Mouse (Mus musculus) lung, postnatal 0 days (tissue): ENCODE measurements at regions not wholly inside any gene's neighbourhood (a gene's known extent, or its start where the extent isn't known, plus 50 kb on each side); places are given as distances from the start of the nearest gene placed in this dataset.

ENCODE experiments used
- ATAC-seq: fragments of 200-750 bp; cut with Nextera tagmentation; 2 replicates; pipeline ENCODE4 v1.8.0; 2017; ENCODE audit warnings: moderate library complexity
- DNase-seq: peaks from one replicate; pipeline ENCODE4 v3.0.0-alpha.2; 2016; ENCODE audit warnings: low spot score
- H3K27ac ChIP-seq: fragments of 300-500 bp; sonication (generic); 2 replicates; pipeline ENCODE4 v1.5.1; 2014; ENCODE audit warnings: antibody characterized with exemption, mild to moderate bottlenecking, low read length, mixed read lengths
- H3K27me3 ChIP-seq: fragments of 300-500 bp; sonication (generic); replicated peaks from 2 replicates; pipeline ENCODE4 v1.6.1; 2014; ENCODE audit warnings: low read length, mixed read lengths; ENCODE audit not compliant: insufficient read depth
- H3K36me3 ChIP-seq: fragments of 300-500 bp; sonication (generic); 2 replicates; pipeline ENCODE4 v1.6.1; 2014; ENCODE audit warnings: low read length, mixed read lengths; ENCODE audit not compliant: insufficient read depth
- H3K4me1 ChIP-seq: fragments of 300-500 bp; sonication (generic); 2 replicates; pipeline ENCODE4 v1.6.1; 2014; ENCODE audit warnings: antibody characterized with exemption, low read depth, low read length, mixed read lengths; ENCODE audit not compliant: insufficient read depth
- H3K4me2 ChIP-seq: fragments of 300-500 bp; sonication (generic); replicated peaks from 2 replicates; pipeline ENCODE4 v1.6.1; 2014; ENCODE audit warnings: low read depth, mild to moderate bottlenecking, low read length, moderate library complexity, mixed read lengths
- H3K4me3 ChIP-seq: fragments of 300-500 bp; sonication (generic); 2 replicates; pipeline ENCODE4 v1.5.1; 2014; ENCODE audit warnings: low read depth, low read length
- H3K9ac ChIP-seq: fragments of 300-500 bp; sonication (generic); replicated peaks from 2 replicates; pipeline ENCODE4 v1.6.1; 2014; ENCODE audit warnings: low read depth, mild to moderate bottlenecking
- H3K9me3 ChIP-seq: fragments of 300-500 bp; sonication (generic); 2 replicates; pipeline ENCODE4 v1.6.1; 2016; ENCODE audit warnings: low read length, mixed read lengths
- CTCF ChIP-seq: IDR thresholded peaks from 2 replicates; pipeline ENCODE4 v1.5.1; 2016; ENCODE audit warnings: antibody characterized with exemption, mild to moderate bottlenecking
- EP300 ChIP-seq: IDR thresholded peaks from 2 replicates; pipeline ENCODE4 v1.6.1; 2016; ENCODE audit warnings: antibody characterized with exemption, mild to moderate bottlenecking, control low read depth
- WGBS: fragments of 180-500 bp; shearing (Covaris S2); extraction: QIAGEN DNeasy Blood & Tissue Kit; methylation state at CpG from one replicate; pipeline ENCODE4 v1.1.7; 2014; 5-methylcytosine and 5-hydroxymethylcytosine counted together

DNA sequence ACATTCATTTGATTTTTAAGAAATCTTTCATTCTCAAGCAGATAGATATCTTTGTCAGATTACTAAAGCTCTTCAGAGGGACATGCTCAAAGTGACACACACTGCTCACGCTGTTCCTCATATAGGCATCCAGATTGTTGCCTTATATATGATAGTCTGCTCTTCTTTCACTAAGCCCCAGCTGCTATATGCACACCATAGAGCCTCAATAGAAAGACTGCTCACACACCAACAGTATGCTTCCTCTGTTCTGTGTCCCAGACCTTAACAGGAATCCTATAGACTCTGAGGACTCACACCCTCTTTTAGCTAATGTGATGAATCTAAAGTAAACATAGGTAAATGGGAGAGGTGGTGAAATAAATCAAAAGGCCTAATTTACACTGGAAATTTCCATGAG lies 561.8 kb downstream of the Smarca1 start:
- Histone ChIP-seq H3K27me3 (no peaks in the 10 kb centered on the region), H3K9ac (no peak overlapping the region), H3K27ac (no peak overlapping the region), H3K4me3 (no peak overlapping the region), H3K36me3 (no peaks in the 10 kb centered on the region), H3K4me1 (no peaks in the 10 kb centered on the region), H3K9me3 (no peaks in the 10 kb centered on the region), H3K4me2 (no peak overlapping the region)
- no peak for ATAC-seq
- TF ChIP-seq CTCF (no peak), EP300 (no peak)
- DNase-seq, result no peak
- WGBS, result 65% methylated on average over 1 of the region's 1 CpGs

DNA sequence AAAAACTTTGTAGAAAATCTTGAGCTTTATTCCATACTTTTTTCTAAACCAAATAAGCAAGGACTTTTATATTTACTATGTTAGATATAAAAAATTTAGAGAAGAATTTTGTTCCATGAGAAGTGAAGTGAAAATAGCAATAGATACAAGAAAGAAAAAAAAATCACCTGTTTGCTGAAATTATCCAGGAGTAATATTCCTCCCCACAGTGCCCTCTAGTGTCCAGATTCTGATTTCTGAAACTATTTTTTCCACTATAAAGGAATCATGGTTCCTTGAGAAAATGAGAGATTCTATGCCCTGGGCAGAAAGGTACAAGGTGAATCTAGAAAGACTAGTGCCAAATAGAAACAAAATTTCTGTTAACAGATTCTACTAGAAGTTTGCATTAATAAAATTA lies 564.0 kb downstream of the Smarca1 start:
- no peaks in the 10 kb centered on the region for H3K4me1 ChIP-seq
- TF ChIP-seq EP300, result no peak
- TF ChIP-seq CTCF, result peak; percentile 40
- H3K36me3 ChIP-seq, result no peaks in the 10 kb centered on the region
- ATAC-seq (no peak), DNase-seq (peak; percentile 20)
- no peak overlapping the region for H3K27ac ChIP-seq
- H3K4me3 ChIP-seq, result no peak overlapping the region
- no peak overlapping the region for H3K9ac ChIP-seq
- no peaks in the 10 kb centered on the region for H3K27me3 ChIP-seq
- no peaks in the 10 kb centered on the region for H3K9me3 ChIP-seq
- no peak overlapping the region for H3K4me2 ChIP-seq

- Histone ChIP-seq H3K4me1 (no peaks in the 10 kb centered on the region), H3K27me3 (no peaks in the 10 kb centered on the region), H3K4me3 (no peak overlapping the region), H3K9me3 (no peaks in the 10 kb centered on the region), H3K27ac (no peak overlapping the region), H3K36me3 (no peaks in the 10 kb centered on the region), H3K9ac (no peak overlapping the region), H3K4me2 (no peak overlapping the region)
- WGBS, result 46% methylated on average over 3 of the region's 3 CpGs
- ATAC-seq (no peak), DNase-seq (no peak)
- TF ChIP-seq EP300 (no peak), CTCF (no peak)
These were observed 577.0 kb downstream of the Smarca1 start for GRCm38 (mm10) chrX:47315810-47316209.

DNA sequence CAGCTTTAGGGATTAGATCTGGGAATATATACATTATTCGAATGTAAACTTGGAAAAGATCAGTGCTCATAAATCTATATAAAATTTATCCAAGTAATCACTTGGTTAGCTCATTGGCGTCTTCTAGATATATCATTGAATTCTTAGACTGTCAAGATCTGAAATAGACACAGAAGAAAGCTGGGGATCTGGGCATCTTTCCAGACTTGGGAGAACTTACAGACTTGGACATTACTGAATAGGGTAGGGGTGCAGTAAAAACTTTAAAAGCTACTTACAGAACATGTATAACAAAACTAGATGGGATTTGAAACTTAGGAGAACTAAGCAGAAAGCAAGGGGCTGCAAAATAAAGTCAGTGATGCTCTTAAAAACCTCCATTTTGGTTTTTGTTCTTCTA lies 585.6 kb downstream of the Smarca1 start:
- 54% methylated on average over 2 of the region's 2 CpGs for WGBS
- Histone ChIP-seq H3K27ac (no peak overlapping the region), H3K9me3 (no peaks in the 10 kb centered on the region), H3K36me3 (no peaks in the 10 kb centered on the region), H3K9ac (no peak overlapping the region), H3K4me2 (no peak overlapping the region), H3K4me3 (no peak overlapping the region), H3K4me1 (no peaks in the 10 kb centered on the region), H3K27me3 (no peaks in the 10 kb centered on the region)
- DNase-seq, result no peak
- no peak for ATAC-seq
- TF ChIP-seq EP300 (no peak), CTCF (no peak)

DNA sequence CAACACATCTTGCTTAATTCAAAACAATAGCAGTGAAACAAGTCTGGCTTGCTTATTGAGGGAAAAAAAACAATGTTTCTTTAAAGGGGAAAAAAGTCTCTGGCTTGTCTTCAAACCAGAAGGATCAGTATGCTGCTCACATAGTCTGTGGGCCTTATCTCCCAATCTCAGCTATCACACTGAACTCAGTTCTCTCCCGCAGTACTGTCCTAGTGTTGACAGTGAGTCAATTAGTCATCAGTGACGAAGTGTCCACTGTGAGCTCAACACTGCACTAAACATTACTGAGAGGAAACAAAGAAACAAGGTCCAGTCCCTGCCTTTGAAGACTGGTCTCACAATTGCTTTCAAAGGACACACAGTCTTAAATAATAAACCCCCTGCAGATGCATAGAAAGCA lies 589.2 kb downstream of the Smarca1 start:
- no peak overlapping the region for H3K4me2 ChIP-seq
- DNase-seq (peak; percentile 19), ATAC-seq (no peak)
- no peaks in the 10 kb centered on the region for H3K4me1 ChIP-seq
- WGBS, result 20% methylated on average over 2 of the region's 2 CpGs
- H3K4me3 ChIP-seq, result no peak overlapping the region
- no peaks in the 10 kb centered on the region for H3K9me3 ChIP-seq
- no peak overlapping the region for H3K9ac ChIP-seq
- no peak for TF ChIP-seq EP300
- no peaks in the 10 kb centered on the region for H3K27me3 ChIP-seq
- H3K36me3 ChIP-seq, result no peaks in the 10 kb centered on the region
- no peak overlapping the region for H3K27ac ChIP-seq

- Histone ChIP-seq H3K4me3 (no peak overlapping the region), H3K36me3 (no peaks in the 10 kb centered on the region), H3K4me1 (no peaks in the 10 kb centered on the region), H3K27ac (no peak overlapping the region), H3K9me3 (no peaks in the 10 kb centered on the region), H3K4me2 (no peak overlapping the region), H3K27me3 (no peaks in the 10 kb centered on the region), H3K9ac (no peak overlapping the region)
- DNase-seq (peak; percentile 6), ATAC-seq (no peak)
- TF ChIP-seq EP300 (no peak), CTCF (peak; percentile 58)
These were observed 600.1 kb downstream of the Smarca1 start for GRCm38 (mm10) chrX:47292548-47293147.
